Mouse (Mus musculus) hindbrain, embryonic 14.5 days (tissue): ENCODE measurements at regions not wholly inside any gene's neighbourhood (a gene's known extent, or its start where the extent isn't known, plus 50 kb on each side); places are given as distances from the start of the nearest gene placed in this dataset.

Source experiments
- ATAC-seq: fragments of 200-750 bp; cut with Nextera tagmentation; 2 replicates; pipeline ENCODE4 v1.8.0; 2017; ENCODE audit warnings: moderate number of reproducible peaks, mild to moderate bottlenecking, moderate TSS enrichment, moderate library complexity; ENCODE audit not compliant: low FRiP score
- DNase-seq: peaks from one replicate; pipeline ENCODE4 v3.0.0-alpha.2; 2015; ENCODE audit warnings: low spot score
- H3K27ac ChIP-seq: fragments of 300-500 bp; sonication (generic); 2 replicates; pipeline ENCODE4 v1.5.1; 2014; ENCODE audit warnings: mild to moderate bottlenecking, moderate library complexity
- H3K27me3 ChIP-seq: fragments of 300-500 bp; sonication (generic); 2 replicates; pipeline ENCODE4 v1.6.1; 2014; ENCODE audit warnings: mild to moderate bottlenecking, low read length, mixed read lengths; ENCODE audit not compliant: control insufficient read depth, insufficient read depth
- H3K36me3 ChIP-seq: fragments of 300-500 bp; sonication (generic); replicated peaks from 2 replicates; pipeline ENCODE4 v1.6.1; 2014; ENCODE audit not compliant: control insufficient read depth, insufficient read depth
- H3K4me1 ChIP-seq: fragments of 300-500 bp; sonication (generic); replicated peaks from 2 replicates; pipeline ENCODE4 v1.6.1; 2014; ENCODE audit warnings: antibody characterized with exemption, low read length, mixed read lengths; ENCODE audit not compliant: control insufficient read depth, insufficient read depth
- H3K4me2 ChIP-seq: fragments of 300-500 bp; sonication (generic); replicated peaks from 2 replicates; pipeline ENCODE4 v1.6.1; 2014; ENCODE audit warnings: mild to moderate bottlenecking, moderate library complexity
- H3K4me3 ChIP-seq: fragments of 300-500 bp; sonication (generic); replicated peaks from 2 replicates; pipeline ENCODE4 v1.5.1; 2014; ENCODE audit warnings: mild to moderate bottlenecking, low read length
- H3K9ac ChIP-seq: fragments of 300-500 bp; sonication (generic); 2 replicates; pipeline ENCODE4 v1.6.1; 2014
- H3K9me3 ChIP-seq: fragments of 300-500 bp; sonication (generic); 2 replicates; pipeline ENCODE4 v1.6.1; 2016; ENCODE audit warnings: low read length; ENCODE audit not compliant: control insufficient read depth
- WGBS: fragments of 180-500 bp; shearing (Covaris S2); extraction: QIAGEN DNeasy Blood & Tissue Kit; methylation state at CpG from one replicate; pipeline ENCODE4 v1.1.7; 2014; 5-methylcytosine and 5-hydroxymethylcytosine counted together

GRCm38 (mm10) chr17:48880590-48880989 lies 51.6 kb upstream of the Lrfn2 start:
- H3K4me3 ChIP-seq = no peak overlapping the region
- H3K9me3 ChIP-seq = no peaks in the 10 kb centered on the region
- no peak overlapping the region for H3K27ac ChIP-seq
- ATAC-seq (no peak), DNase-seq (no peak)
- no peaks in the 10 kb centered on the region for H3K36me3 ChIP-seq
- 88% methylated on average over 3 of the region's 3 CpGs for WGBS
- no peaks in the 10 kb centered on the region for H3K27me3 ChIP-seq
- no peak overlapping the region for H3K9ac ChIP-seq
- no peaks in the 10 kb centered on the region for H3K4me1 ChIP-seq
- no peak overlapping the region for H3K4me2 ChIP-seq

- H3K4me1 ChIP-seq = no peaks in the 10 kb centered on the region
- H3K4me3 ChIP-seq = no peak overlapping the region
- WGBS = 81% methylated on average over 5 of the region's 5 CpGs
- no peaks in the 10 kb centered on the region for H3K9me3 ChIP-seq
- H3K9ac ChIP-seq = no peak overlapping the region
- no peak overlapping the region for H3K27ac ChIP-seq
- no peak for DNase-seq
- no peak for ATAC-seq
- no peaks in the 10 kb centered on the region for H3K27me3 ChIP-seq
- H3K36me3 ChIP-seq = no peaks in the 10 kb centered on the region
- no peak overlapping the region for H3K4me2 ChIP-seq
These were observed 50.2 kb upstream of the Lrfn2 start for GRCm38 (mm10) chr17:48881946-48882345.
